Mouse (Mus musculus) CH12.LX (cell line): Measurements from ENCODE around the gene Mrpl38. TPM values are rescaled to one million over a fixed set of nuclear protein-coding genes. Genes with fewer than 3 reads are reported as not detected.

Source experiments
- DNase-seq: peaks from one replicate; pipeline ENCODE4 v3.0.0-alpha.2; 2013; ENCODE audit errors: extremely low read depth
- H3K27ac ChIP-seq: 2 replicates; pipeline ENCODE4 v1.5.1; 2012; ENCODE audit warnings: low read depth, mild to moderate bottlenecking, control low read depth, moderate library complexity; ENCODE audit not compliant: insufficient read depth
- H3K27me3 ChIP-seq: replicated peaks from 2 replicates; pipeline ENCODE3; 2012; ENCODE audit warnings: inconsistent platforms
- H3K36me3 ChIP-seq, 2 experiments: replicated peaks in 1 of 2; 2 replicates each; pipeline versions ENCODE3 to v1.6.1; 2012; ENCODE audit warnings: inconsistent platforms in 1 of 2, low read length in 1 of 2, mild to moderate bottlenecking in 1 of 2, mixed read lengths in 1 of 2, moderate library complexity in 1 of 2; ENCODE audit not compliant: control insufficient read depth in 1 of 2, insufficient read depth in 1 of 2
- H3K4me1 ChIP-seq, 2 experiments: 2 replicates each; pipeline ENCODE4 v1.6.1; 2012; ENCODE audit warnings: inconsistent platforms in 1 of 2, moderate library complexity in 1 of 2; ENCODE audit not compliant: insufficient read depth in 2 of 2, control insufficient read depth in 1 of 2
- H3K4me2 ChIP-seq: 2 replicates; pipeline ENCODE4 v1.6.1; 2012; ENCODE audit warnings: low read depth, mild to moderate bottlenecking, control low read depth; ENCODE audit not compliant: poor library complexity, insufficient read depth, severe bottlenecking
- H3K4me3 ChIP-seq, 3 experiments: fragments of 150-350 bp in 1 of 3; sonication (generic) in 1 of 3; replicated peaks in 1 of 3; 2 replicates each; pipeline versions ENCODE3 to v1.5.1; 2011 to 2012; ENCODE audit warnings: low read depth in 2 of 3, low read length in 2 of 3, mild to moderate bottlenecking in 2 of 3, moderate library complexity in 2 of 3, control low read depth in 1 of 3, improper control_type of control experiment in 1 of 3, inconsistent platforms in 1 of 3, mixed read lengths in 1 of 3; ENCODE audit not compliant: poor library complexity in 1 of 3
- H3K79me2 ChIP-seq: replicated peaks from 2 replicates; pipeline ENCODE4 v1.6.1; 2012; ENCODE audit warnings: mild to moderate bottlenecking, moderate library complexity; ENCODE audit not compliant: control insufficient read depth, poor library complexity, insufficient read depth, severe bottlenecking; ENCODE audit errors: extremely low read depth
- H3K9ac ChIP-seq: 2 replicates; pipeline ENCODE4 v1.6.1; 2012; ENCODE audit warnings: low read depth, mild to moderate bottlenecking, control low read depth, moderate library complexity; ENCODE audit not compliant: insufficient read depth
- H3K9me3 ChIP-seq: replicated peaks from 2 replicates; pipeline ENCODE3; 2012; ENCODE audit warnings: low read length, inconsistent platforms, mixed read lengths
- CHD1 ChIP-seq: IDR thresholded peaks from 2 replicates; pipeline ENCODE4 v1.6.1; 2012; ENCODE audit warnings: low read depth, low read length, improper control_type of control experiment, inconsistent platforms
- CHD2 ChIP-seq: IDR thresholded peaks from 2 replicates; pipeline ENCODE4 v1.6.1; 2011; ENCODE audit warnings: low read length, improper control_type of control experiment
- CTCF ChIP-seq, 2 experiments: IDR thresholded peaks in 1 of 2; conservative IDR thresholded peaks in 1 of 2; 2 replicates each; pipeline ENCODE4 v1.5.1; 2011 to 2012; ENCODE audit warnings: low read depth in 2 of 2, low read length in 2 of 2, improper control_type of control experiment in 1 of 2, inconsistent platforms in 1 of 2, mild to moderate bottlenecking in 1 of 2, moderate library complexity in 1 of 2
- E2F4 ChIP-seq: IDR thresholded peaks from 2 replicates; pipeline ENCODE4 v1.6.1; 2011; ENCODE audit warnings: low read depth, low read length, improper control_type of control experiment; ENCODE audit not compliant: insufficient replicate concordance
- EP300 ChIP-seq: IDR thresholded peaks from 2 replicates; pipeline ENCODE4 v1.6.1; 2011; ENCODE audit warnings: low read length, improper control_type of control experiment
- ETS1 ChIP-seq: conservative IDR thresholded peaks from 2 replicates; pipeline ENCODE4 v1.6.1; 2012; ENCODE audit warnings: low read depth, mild to moderate bottlenecking, inconsistent platforms, low read length, improper control_type of control experiment, moderate library complexity
- GABPA ChIP-seq: IDR thresholded peaks from 2 replicates; pipeline ENCODE4 v1.6.1; 2012; ENCODE audit warnings: low read depth, low read length, improper control_type of control experiment, inconsistent platforms; ENCODE audit not compliant: insufficient replicate concordance
- HCFC1 ChIP-seq: IDR thresholded peaks from 2 replicates; pipeline ENCODE4 v1.6.1; 2012; ENCODE audit warnings: low read depth, mild to moderate bottlenecking, inconsistent platforms, low read length, improper control_type of control experiment
- IRF4 ChIP-seq: IDR thresholded peaks from 2 replicates; pipeline ENCODE4 v1.6.1; 2014; ENCODE audit warnings: low read depth, mild to moderate bottlenecking, inconsistent platforms, low read length, improper control_type of control experiment
- MAFK ChIP-seq: IDR thresholded peaks from 2 replicates; pipeline ENCODE4 v1.6.1; 2011; ENCODE audit warnings: low read length, improper control_type of control experiment; ENCODE audit not compliant: insufficient replicate concordance
- MAZ ChIP-seq: IDR thresholded peaks from 2 replicates; pipeline ENCODE4 v1.6.1; 2012; ENCODE audit warnings: low read depth, mild to moderate bottlenecking, inconsistent platforms, low read length, improper control_type of control experiment, moderate library complexity
- NELFE ChIP-seq: IDR thresholded peaks from 2 replicates; pipeline ENCODE4 v1.6.1; 2011; ENCODE audit warnings: low read depth, low read length, improper control_type of control experiment
- PAX5 ChIP-seq: IDR thresholded peaks from 2 replicates; pipeline ENCODE4 v1.6.1; 2012; ENCODE audit warnings: low read length, inconsistent platforms, mixed read lengths
- POLR2A ChIP-seq: IDR thresholded peaks from 2 replicates; pipeline ENCODE4 v1.6.1; 2011; ENCODE audit warnings: low read depth, mild to moderate bottlenecking, improper control_type of control experiment, low read length
- USF1 ChIP-seq: IDR thresholded peaks from 2 replicates; pipeline ENCODE4 v1.6.1; 2014; ENCODE audit warnings: low read depth, mild to moderate bottlenecking, inconsistent platforms, low read length, improper control_type of control experiment
- ZKSCAN1 ChIP-seq: IDR thresholded peaks from 2 replicates; pipeline ENCODE4 v1.6.1; 2012; ENCODE audit warnings: low read depth, inconsistent platforms, low read length, improper control_type of control experiment, borderline replicate concordance
- ZMIZ1 ChIP-seq: IDR thresholded peaks from 2 replicates; pipeline ENCODE4 v1.6.1; 2012; ENCODE audit warnings: low read depth, mild to moderate bottlenecking, inconsistent platforms, low read length, improper control_type of control experiment
- dilution Hi-C: fragments of 300-500 bp; cut with MboI; formaldehyde crosslinking; loops from 2 replicates; pipeline ENCODE4 v1.14.3; 2020; ENCODE audit warnings: low sequenced_read_pairs; ENCODE audit not compliant: extremely low pct_unique_long_range_greater_than_20kb, extremely low pct_ligation_motif_present
- in situ Hi-C: fragments of 300-500 bp; cut with MboI; formaldehyde crosslinking; loops from 3 replicates; pipeline ENCODE4 v1.14.3; 2019; ENCODE audit warnings: low sequenced_read_pairs, low pct_ligation_motif_present, low pct_unique_long_range_greater_than_20kb, mixed read lengths
- polyA plus RNA-seq: library from polyadenylated mRNA; unstranded; fragments of >175 nt; gene quantifications from 2 replicates; pipeline ENCODE4 v1.2.1, GENCODE M21; 2012; ENCODE audit warnings: low read depth; ENCODE audit not compliant: insufficient read length
- total RNA-seq, 2 experiments: library from RNA; depleted of rRNA; stranded (reverse); fragments of 300-350 nt in 1 of 2; fragments of >200 nt in 1 of 2; gene quantifications; 2 replicates each; pipeline ENCODE4 v1.2.3; 2012 to 2014

The Mrpl38 gene
- total and polyA plus RNA-seq, 3 experiments = 109 to 188 (median 157) TPM

- dilution Hi-C loops = no loop called here
Observed at GRCm38 (mm10) chr11:116171959-116172358, 33.3 kb upstream of the Mrpl38 start.

GRCm38 (mm10) chr11:116170003-116170800 lies 31.5 kb upstream of the Mrpl38 start:
- no peak overlapping the region for H3K9ac ChIP-seq
- peaks cover 6% of the 10 kb centered on the region; the same call in 1 of the 2 replicates for H3K79me2 ChIP-seq
- in situ Hi-C loops (no loop called here), dilution Hi-C loops (no loop called here)
- no peak for DNase-seq
- peaks cover 30 to 54% of the 10 kb centered on the region in 2 experiments for H3K36me3 ChIP-seq
- TF ChIP-seq USF1 = no peak
- no peak for TF ChIP-seq CHD1
- TF ChIP-seq EP300 = no peak
- TF ChIP-seq E2F4 = no peak
- TF ChIP-seq ETS1 = no peak
- no peak for TF ChIP-seq IRF4
- TF ChIP-seq PAX5 = no peak
- TF ChIP-seq CTCF (conservative IDR thresholded peaks at IDR 0.05 in 1 of 2, IDR thresholded peaks at IDR 0.05 in 1 of 2; ENCODE audit: low read depth in 2 of 2, low read length in 2 of 2) = no peak
- no peak for TF ChIP-seq CHD2
- TF ChIP-seq MAFK = no peak
- no peak for TF ChIP-seq ZMIZ1
- TF ChIP-seq MAZ = no peak
- TF ChIP-seq GABPA = no peak
- H3K27ac ChIP-seq = no peak overlapping the region
- no peak overlapping the region for H3K4me3 ChIP-seq
- peaks cover 0 to 29% of the 10 kb centered on the region in 2 experiments; a peak in 3 of 4 replicates for H3K4me1 ChIP-seq
- H3K27me3 ChIP-seq = no peaks in the 10 kb centered on the region
- H3K9me3 ChIP-seq = no peaks in the 10 kb centered on the region
- no peak overlapping the region for H3K4me2 ChIP-seq

More at GRCm38 (mm10) chr11:116171959-116172358, 33.3 kb upstream of the Mrpl38 start:
- no peaks in the 10 kb centered on the region for H3K9me3 ChIP-seq
- H3K79me2 ChIP-seq = peaks cover 6% of the 10 kb centered on the region; the same call in 1 of the 2 replicates
- H3K4me1 ChIP-seq = peaks cover 0 to 22% of the 10 kb centered on the region in 2 experiments; a peak in 3 of 4 replicates
- no peak for DNase-seq
- in situ Hi-C loops = no loop called here
- H3K27ac ChIP-seq = no peak overlapping the region
- H3K4me3 ChIP-seq = no peak overlapping the region
- no peaks in the 10 kb centered on the region for H3K27me3 ChIP-seq
- no peak overlapping the region for H3K9ac ChIP-seq
- H3K36me3 ChIP-seq = peaks cover 40 to 56% of the 10 kb centered on the region in 2 experiments
- TF ChIP-seq NELFE (no peak), MAFK (no peak), POLR2A (no peak), ZKSCAN1 (no peak), ZMIZ1 (no peak), HCFC1 (no peak)
- H3K4me2 ChIP-seq = no peak overlapping the region
